Mouse (Mus musculus): Measurements from ENCODE around the gene Ccl1.

DNA sequence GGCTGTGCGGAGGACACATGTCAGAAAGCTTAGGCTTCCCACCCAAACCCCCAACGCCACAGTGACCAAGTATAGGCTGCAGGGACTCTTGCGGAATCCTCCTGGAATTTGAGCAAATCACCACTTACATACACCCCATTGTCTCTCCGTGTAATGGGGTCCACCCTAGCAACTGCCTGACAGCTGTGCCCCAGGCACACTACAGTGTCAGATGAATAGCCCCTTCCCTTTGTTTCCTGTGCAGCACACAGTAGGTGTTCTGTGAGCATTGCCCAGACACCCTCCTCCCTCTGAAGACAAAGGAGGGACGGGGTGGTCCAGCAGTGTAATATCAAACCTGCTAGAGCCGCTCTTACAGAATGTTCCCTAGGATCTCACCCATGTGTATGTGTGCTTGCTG lies 54.2 kb downstream of the Ccl1 start:
- TF ChIP-seq CTCF (IDR thresholded peaks at IDR 0.05), result no peak
- TF ChIP-seq EP300 (IDR thresholded peaks at IDR 0.05), result no peak
